In the genomic region with DNA sequence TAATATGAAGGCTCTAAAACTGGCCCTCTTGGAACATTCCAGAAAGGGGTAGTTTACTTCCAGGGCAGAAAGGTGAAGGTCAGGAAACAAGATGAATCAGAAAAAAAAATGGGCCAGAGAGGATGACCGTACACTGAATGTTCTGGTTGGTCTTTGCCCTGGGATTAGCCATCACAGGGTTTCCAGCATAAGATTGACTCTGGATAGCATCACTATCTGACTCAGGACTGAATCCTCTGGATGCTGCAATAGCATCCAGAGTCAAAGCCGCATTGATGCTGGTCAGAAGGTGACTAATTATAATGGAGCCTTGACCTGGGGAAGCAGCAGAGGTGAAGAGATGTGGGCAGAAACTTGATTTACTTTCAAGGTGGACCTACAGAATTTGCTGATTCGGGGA, we compare ENCODE assay signal across 19 mouse cellular contexts.
"Had no signal": no experiment of that assay in that cellular context is flagged by ENCODE, and none has a peak within 500 bp of the region (broad histone marks: within the 10 kb centered on the region; RNA-seq: fewer than 3 reads in every experiment).

No protein-coding gene starts in this region.

- H3K9me3 ChIP-seq: kidney, embryonic 15.5 days; liver, embryonic 13.5 days; midbrain, embryonic 10.5 days; midbrain, embryonic 13.5 days; neural tube, embryonic 13.5 days had no signal

- H3K4me1 ChIP-seq: midbrain, embryonic 10.5 days had no signal

- ATAC-seq: lung, postnatal 0 days; midbrain, embryonic 13.5 days; midbrain, embryonic 16.5 days had no signal

- H3K4me3 ChIP-seq: kidney, embryonic 15.5 days; left cerebral cortex, adult 2 months; liver, embryonic 13.5 days; midbrain, embryonic 10.5 days; midbrain, embryonic 13.5 days; myocyte; neural tube, embryonic 13.5 days had no signal

- H3K9ac ChIP-seq: kidney, embryonic 15.5 days; liver, embryonic 13.5 days; lung, embryonic 14.5 days; midbrain, embryonic 13.5 days; neural tube, embryonic 13.5 days had no signal

- H3K36me3 ChIP-seq: kidney, embryonic 15.5 days; midbrain, embryonic 10.5 days; midbrain, embryonic 13.5 days; neural tube, embryonic 13.5 days had no signal

- DNase-seq: kidney, postnatal 10 days; kidney, postnatal 36 days; layer of hippocampus, postnatal 36 days; liver, embryonic 13.5 days; lung, embryonic 14.5 days; retina, postnatal 1 day; right cerebral cortex, postnatal 25 days; thymus, adult 2 months; thymus, postnatal 14 days; thymus, postnatal 4 days had no signal

- H3K27me3 ChIP-seq: kidney, embryonic 15.5 days; liver, embryonic 13.5 days; megakaryocyte, embryonic 14.5 days; midbrain, embryonic 13.5 days; neural tube, embryonic 13.5 days had no signal

- H3K4me2 ChIP-seq: kidney, embryonic 15.5 days; liver, embryonic 13.5 days; lung, embryonic 14.5 days; midbrain, embryonic 13.5 days; neural tube, embryonic 13.5 days had no signal

- H3K27ac ChIP-seq: kidney, embryonic 15.5 days; left cerebral cortex, adult 2 months; midbrain, embryonic 10.5 days; midbrain, embryonic 13.5 days; neural tube, embryonic 13.5 days had no signal
